Mouse (Mus musculus): ENCODE data around the gene Lhfp. TPM values are rescaled to one million over a fixed set of nuclear protein-coding genes. Genes with fewer than 3 reads are reported as not detected.

The Lhfp gene
- total and polyA plus RNA-seq, 2 experiments from 2014 or later = 49.3 to 59.7 TPM

GRCm38 (mm10) chr3:53207225-53207528 lies 165.8 kb downstream of the Lhfp start:
- DNase-seq (ENCODE audit: low spot score) (no peak), ATAC-seq (ENCODE audit: low FRiP score) (no peak)
- Histone ChIP-seq H3K4me1 (ENCODE audit: insufficient read depth, low read length) (peaks cover 4% of the 10 kb centered on the region; the same call in 1 of the 2 replicates), H3K27ac (ENCODE audit: low read depth, low read length) (no peak overlapping the region), H3K27me3 (ENCODE audit: insufficient read depth, low read length) (no peaks in the 10 kb centered on the region), H3K4me2 (ENCODE audit: low read depth, low read length, poor library complexity, severe bottlenecking) (no peak overlapping the region), H3K36me3 (ENCODE audit: insufficient read depth, low read length) (no peaks in the 10 kb centered on the region), H3K9me3 (ENCODE audit: low read length) (no peaks in the 10 kb centered on the region), H3K4me3 (ENCODE audit: low read depth, low read length) (no peak overlapping the region), H3K9ac (replicated peaks; ENCODE audit: low read length, poor library complexity, severe bottlenecking) (no peak overlapping the region)
- TF ChIP-seq CTCF (IDR thresholded peaks at IDR 0.05) = no peak
- WGBS = 11% methylated on average over 4 of the region's 4 CpGs

- H3K9me3 ChIP-seq (ENCODE audit: low read length) = no peaks in the 10 kb centered on the region
- no peaks in the 10 kb centered on the region for H3K36me3 ChIP-seq (ENCODE audit: insufficient read depth, low read length)
- 0 out of 2 replicates have a peak overlapping the region, but pooled peaks have one; percentile 12 for H3K27ac ChIP-seq (ENCODE audit: low read depth, low read length)
- no peak overlapping the region for H3K9ac ChIP-seq (replicated peaks; ENCODE audit: low read length, poor library complexity, severe bottlenecking)
- peaks cover 4% of the 10 kb centered on the region; the same call in 1 of the 2 replicates for H3K4me1 ChIP-seq (ENCODE audit: insufficient read depth, low read length)
- DNase-seq (ENCODE audit: low spot score) = peak; percentile 58
- no peak for ATAC-seq (ENCODE audit: low FRiP score)
- WGBS = 38% methylated on average over 10 of the region's 10 CpGs
- H3K27me3 ChIP-seq (ENCODE audit: insufficient read depth, low read length) = no peaks in the 10 kb centered on the region
- H3K4me3 ChIP-seq (ENCODE audit: low read depth, low read length) = no peak overlapping the region
- TF ChIP-seq CTCF (IDR thresholded peaks at IDR 0.05) = no peak
- no peak overlapping the region for H3K4me2 ChIP-seq (ENCODE audit: low read depth, low read length, poor library complexity, severe bottlenecking)
These were observed 169.6 kb downstream of the Lhfp start for GRCm38 (mm10) chr3:53210691-53211526.

GRCm38 (mm10) chr3:53212599-53212998 lies 171.3 kb downstream of the Lhfp start:
- H3K36me3 ChIP-seq (ENCODE audit: insufficient read depth, low read length) = no peaks in the 10 kb centered on the region
- H3K27me3 ChIP-seq (ENCODE audit: insufficient read depth, low read length) = no peaks in the 10 kb centered on the region
- WGBS = 85% methylated on average over 2 of the region's 2 CpGs
- no peak overlapping the region for H3K4me2 ChIP-seq (ENCODE audit: low read depth, low read length, poor library complexity, severe bottlenecking)
- H3K9ac ChIP-seq (replicated peaks; ENCODE audit: low read length, poor library complexity, severe bottlenecking) = no peak overlapping the region
- TF ChIP-seq CTCF (IDR thresholded peaks at IDR 0.05) = no peak
- DNase-seq (ENCODE audit: low spot score) (no peak), ATAC-seq (ENCODE audit: low FRiP score) (no peak)
- peaks cover 4% of the 10 kb centered on the region; the same call in 1 of the 2 replicates for H3K4me1 ChIP-seq (ENCODE audit: insufficient read depth, low read length)
- H3K9me3 ChIP-seq (ENCODE audit: low read length) = no peaks in the 10 kb centered on the region
- no peak overlapping the region for H3K4me3 ChIP-seq (ENCODE audit: low read depth, low read length)
- H3K27ac ChIP-seq (ENCODE audit: low read depth, low read length) = no peak overlapping the region

GRCm38 (mm10) chr3:53213346-53213745 lies 172.0 kb downstream of the Lhfp start:
- Histone ChIP-seq H3K36me3 (ENCODE audit: insufficient read depth, low read length) (no peaks in the 10 kb centered on the region), H3K4me1 (ENCODE audit: insufficient read depth, low read length) (peaks cover 4% of the 10 kb centered on the region; the same call in 1 of the 2 replicates), H3K4me2 (ENCODE audit: low read depth, low read length, poor library complexity, severe bottlenecking) (no peak overlapping the region), H3K9me3 (ENCODE audit: low read length) (no peaks in the 10 kb centered on the region), H3K9ac (replicated peaks; ENCODE audit: low read length, poor library complexity, severe bottlenecking) (no peak overlapping the region), H3K27me3 (ENCODE audit: insufficient read depth, low read length) (no peaks in the 10 kb centered on the region), H3K27ac (ENCODE audit: low read depth, low read length) (0 out of 2 replicates have a peak overlapping the region, but pooled peaks have one; percentile 3), H3K4me3 (ENCODE audit: low read depth, low read length) (no peak overlapping the region)
- no peak for TF ChIP-seq CTCF (IDR thresholded peaks at IDR 0.05)
- DNase-seq (ENCODE audit: low spot score) (no peak), ATAC-seq (ENCODE audit: low FRiP score) (no peak)
- 43% methylated on average over 3 of the region's 3 CpGs for WGBS

GRCm38 (mm10) chr3:53213746-53214271 lies 172.5 kb downstream of the Lhfp start:
- H3K27ac ChIP-seq (ENCODE audit: low read depth, low read length) = 0 out of 2 replicates have a peak overlapping the region, but pooled peaks have one; percentile 3
- no peak for DNase-seq (ENCODE audit: low spot score)

GRCm38 (mm10) chr3:53214386-53214785 lies 173.1 kb downstream of the Lhfp start:
- no peak for DNase-seq (ENCODE audit: low spot score)
- TF ChIP-seq CTCF (IDR thresholded peaks at IDR 0.05) = no peak
- Histone ChIP-seq H3K36me3 (ENCODE audit: insufficient read depth, low read length) (no peaks in the 10 kb centered on the region), H3K4me1 (ENCODE audit: insufficient read depth, low read length) (peaks cover 4% of the 10 kb centered on the region; the same call in 1 of the 2 replicates), H3K9me3 (ENCODE audit: low read length) (no peaks in the 10 kb centered on the region), H3K9ac (replicated peaks; ENCODE audit: low read length, poor library complexity, severe bottlenecking) (no peak overlapping the region), H3K27me3 (ENCODE audit: insufficient read depth, low read length) (no peaks in the 10 kb centered on the region), H3K4me2 (ENCODE audit: low read depth, low read length, poor library complexity, severe bottlenecking) (no peak overlapping the region), H3K4me3 (ENCODE audit: low read depth, low read length) (no peak overlapping the region), H3K27ac (ENCODE audit: low read depth, low read length) (no peak overlapping the region)
- ATAC-seq (ENCODE audit: low FRiP score) = no peak
- WGBS = 63% methylated on average over 4 of the region's 4 CpGs

More at GRCm38 (mm10) chr3:53213746-53214271, 172.5 kb downstream of the Lhfp start:
- no peak for ATAC-seq (ENCODE audit: low FRiP score)
- H3K4me1 ChIP-seq (ENCODE audit: insufficient read depth, low read length) = peaks cover 4% of the 10 kb centered on the region; the same call in 1 of the 2 replicates
- no peaks in the 10 kb centered on the region for H3K36me3 ChIP-seq (ENCODE audit: insufficient read depth, low read length)
- H3K4me3 ChIP-seq (ENCODE audit: low read depth, low read length) = no peak overlapping the region
- H3K4me2 ChIP-seq (ENCODE audit: low read depth, low read length, poor library complexity, severe bottlenecking) = no peak overlapping the region
- TF ChIP-seq CTCF (IDR thresholded peaks at IDR 0.05) = no peak
- no peaks in the 10 kb centered on the region for H3K27me3 ChIP-seq (ENCODE audit: insufficient read depth, low read length)
- WGBS = 21% methylated on average over 7 of the region's 7 CpGs
- H3K9me3 ChIP-seq (ENCODE audit: low read length) = no peaks in the 10 kb centered on the region
- no peak overlapping the region for H3K9ac ChIP-seq (replicated peaks; ENCODE audit: low read length, poor library complexity, severe bottlenecking)

Measured in midbrain, postnatal 0 days (tissue).